Mouse (Mus musculus) testis, adult 2 months (tissue): ENCODE data around the gene Ccdc86.

Source experiments
- CTCF ChIP-seq: fragments of 200-500 bp; IDR thresholded peaks from 2 replicates; pipeline ENCODE4 v1.5.1; 2012; ENCODE audit warnings: low read depth, mild to moderate bottlenecking, inconsistent platforms, low read length, moderate library complexity; ENCODE audit not compliant: control insufficient read depth, insufficient read depth, insufficient replicate concordance
- POLR2A ChIP-seq: fragments of 200-500 bp; IDR thresholded peaks from 2 replicates; pipeline ENCODE4 v1.6.1; 2012; ENCODE audit warnings: low read depth, mild to moderate bottlenecking, inconsistent platforms, low read length, moderate library complexity; ENCODE audit not compliant: control insufficient read depth

GRCm38 (mm10) chr19:10991911-10992310 is 42.8 kb upstream of the Ccdc86 start:
- no peak for TF ChIP-seq POLR2A
- no peak for TF ChIP-seq CTCF
